Mouse (Mus musculus): ENCODE measurements at regions not wholly inside any gene's neighbourhood (a gene's known extent, or its start where the extent isn't known, plus 50 kb on each side); places are given as distances from the start of the nearest gene placed in this dataset.

DNA sequence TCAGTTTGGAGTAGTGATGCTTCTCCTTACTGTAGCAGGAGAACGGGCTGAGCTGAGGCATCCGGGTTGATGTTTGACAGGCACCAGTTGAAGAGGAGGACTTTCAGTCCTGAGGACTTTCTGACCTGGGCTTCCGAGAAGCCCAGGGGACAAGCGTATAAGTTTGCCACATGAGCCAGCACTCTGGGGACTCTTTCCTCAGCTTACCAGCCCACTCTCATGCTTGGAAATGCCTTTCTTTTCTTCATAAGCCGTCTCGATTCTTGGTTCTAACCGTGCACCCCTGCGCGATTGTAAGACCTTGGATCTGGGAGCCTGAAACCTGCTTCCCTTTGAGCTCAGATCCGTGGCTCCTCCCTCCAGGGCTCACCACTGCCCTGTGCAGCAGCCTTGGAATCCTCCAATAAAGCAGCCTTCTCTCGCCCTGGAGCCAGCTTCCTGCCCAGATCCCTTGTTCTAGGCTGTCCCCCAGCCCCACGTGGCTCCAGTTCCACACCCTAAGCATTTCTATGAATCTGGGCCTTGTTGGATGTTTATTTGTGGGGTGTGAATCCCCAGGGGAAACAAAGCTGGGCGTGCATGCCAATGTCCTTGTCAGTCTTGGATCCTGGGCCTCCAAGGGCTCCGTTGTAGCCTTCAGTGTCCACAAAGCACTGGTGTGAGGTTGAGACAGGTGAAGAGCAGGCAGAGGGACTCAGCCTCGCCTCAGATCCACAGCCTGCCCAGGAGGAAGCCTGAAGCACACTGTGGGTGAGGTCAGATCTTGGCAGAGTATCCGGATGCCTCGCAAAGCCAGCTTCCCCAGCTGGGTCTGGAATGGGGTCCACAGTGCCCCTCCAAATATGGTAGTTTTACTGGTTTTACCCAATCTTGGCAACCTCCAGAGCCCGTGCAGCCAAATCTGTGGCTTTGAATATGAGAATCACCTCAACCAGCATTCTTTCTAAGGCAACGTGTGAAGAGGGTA is 163.7 kb downstream of the Ly86 start:
- TF ChIP-seq EP300 (IDR thresholded peaks at IDR 0.05; ENCODE audit: low read depth) (no peak), CTCF (IDR thresholded peaks at IDR 0.05; ENCODE audit: low read depth) (no peak)

All from liver, embryonic 14.5 days (tissue).